Mouse (Mus musculus) regulatory T cell (primary cell): ENCODE measurements at regions not wholly inside any gene's neighbourhood (a gene's known extent, or its start where the extent isn't known, plus 50 kb on each side); places are given as distances from the start of the nearest gene placed in this dataset.
"Not testable (repeated sequence)": the region's sequence is repeated elsewhere in the genome, so short reads cannot be mapped to it uniquely, and the experiment has no call there.

ENCODE experiments used
- in situ Hi-C: fragments of 300-600 bp; cut with MboI, MseI; formaldehyde crosslinking; loops from one replicate; pipeline ENCODE4 v1.15.1; 2025; ENCODE audit warnings: high pct_unique_total_duplicates

DNA sequence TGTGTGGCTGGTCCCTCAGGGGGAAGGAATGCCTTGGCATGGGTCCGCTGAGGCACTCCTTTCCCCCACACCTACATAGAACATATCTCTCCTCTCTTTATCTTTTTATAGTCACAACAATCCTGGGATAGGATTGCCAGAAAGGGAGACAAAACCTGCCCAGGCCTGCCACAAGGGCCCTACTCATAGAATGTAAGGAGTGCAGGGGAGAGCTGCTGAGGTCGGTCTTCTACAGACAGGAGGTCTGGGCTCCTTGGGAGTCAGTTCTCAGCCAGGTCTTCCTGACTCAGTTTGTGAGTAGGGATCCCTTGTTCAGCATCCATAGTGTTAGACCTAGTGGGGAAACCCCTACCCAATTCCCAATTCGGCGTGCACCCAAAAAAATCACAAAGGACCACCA, 70.8 kb upstream of the Cpsf6 start:
- in situ Hi-C loops = no loop called here

DNA sequence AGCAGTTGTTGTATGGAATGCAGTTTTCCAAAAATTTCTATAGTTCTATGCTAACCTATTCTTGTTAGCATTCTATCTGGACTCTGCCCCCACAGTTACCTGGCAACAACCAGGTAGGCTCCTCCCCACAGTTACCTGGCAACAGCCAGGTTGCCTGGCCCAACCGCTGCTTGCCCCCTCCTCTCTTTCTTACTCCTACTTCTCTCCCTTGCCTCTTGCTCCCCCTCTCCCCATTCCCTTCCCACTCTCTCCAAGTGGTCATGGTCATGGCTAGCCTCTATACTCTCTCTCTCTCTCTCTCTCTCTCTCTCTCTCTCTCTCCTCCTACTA, 70.4 kb upstream of the Cpsf6 start:
- in situ Hi-C loops = no loop called here

DNA sequence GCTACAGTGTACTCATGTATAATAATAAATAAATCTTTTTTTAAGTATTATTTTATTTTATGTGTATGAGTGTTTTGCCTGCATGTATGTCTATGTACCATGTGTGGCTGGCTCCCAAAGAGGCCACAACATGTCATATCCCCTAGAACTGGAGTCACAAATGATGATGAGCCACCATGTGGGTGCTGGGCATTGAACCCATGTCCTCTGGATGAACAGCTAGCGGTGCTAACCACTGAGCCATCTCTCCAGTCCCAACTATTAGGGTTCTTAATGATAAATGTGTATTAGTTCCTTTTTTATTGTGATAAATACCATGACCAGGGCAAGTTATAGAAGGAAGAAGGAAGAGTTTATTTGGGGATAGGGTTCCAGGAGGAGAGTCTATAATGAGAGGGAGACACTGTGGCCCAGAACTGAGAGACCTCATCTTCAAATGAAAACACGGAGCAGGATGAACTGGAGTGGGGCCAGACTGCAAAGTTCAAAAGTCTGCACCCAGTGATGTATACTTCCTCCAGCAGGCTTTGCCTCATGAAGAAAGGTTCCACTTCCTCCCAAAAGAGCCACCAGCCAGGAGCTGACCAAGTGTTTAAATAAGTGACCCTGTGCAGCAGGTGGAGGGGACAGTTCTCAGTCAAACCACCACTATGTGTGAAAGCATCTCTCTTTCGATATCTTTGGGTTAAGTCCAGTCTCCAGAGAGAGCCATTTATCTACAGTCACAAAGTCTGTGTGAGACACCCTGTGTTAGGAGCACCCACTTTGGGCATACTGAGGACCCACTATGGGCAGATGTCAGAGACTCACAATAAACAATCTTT, 69.8 kb upstream of the Cpsf6 start:
- in situ Hi-C loops = no loop called here

DNA sequence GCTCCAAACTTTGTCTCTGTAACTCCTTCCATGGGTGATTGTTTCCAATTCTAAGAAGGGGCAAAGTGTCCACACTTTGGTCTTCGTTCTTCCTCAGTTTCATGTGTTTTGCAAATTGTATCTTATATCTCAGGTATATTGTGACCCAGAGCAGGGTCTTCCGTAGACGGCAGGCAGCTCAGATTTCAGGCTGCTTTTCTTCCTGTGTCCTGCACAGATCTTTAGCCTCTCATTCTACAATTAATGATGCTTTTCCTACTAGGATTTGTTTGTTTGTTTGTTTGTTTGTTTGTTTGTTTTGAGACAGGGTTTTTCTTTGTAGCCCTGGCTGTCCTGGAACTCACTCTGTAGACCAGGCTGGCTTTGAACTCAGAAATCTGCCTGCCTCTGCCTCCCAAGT, 69.0 kb upstream of the Cpsf6 start:
- in situ Hi-C loops = not testable (repeated sequence)

DNA sequence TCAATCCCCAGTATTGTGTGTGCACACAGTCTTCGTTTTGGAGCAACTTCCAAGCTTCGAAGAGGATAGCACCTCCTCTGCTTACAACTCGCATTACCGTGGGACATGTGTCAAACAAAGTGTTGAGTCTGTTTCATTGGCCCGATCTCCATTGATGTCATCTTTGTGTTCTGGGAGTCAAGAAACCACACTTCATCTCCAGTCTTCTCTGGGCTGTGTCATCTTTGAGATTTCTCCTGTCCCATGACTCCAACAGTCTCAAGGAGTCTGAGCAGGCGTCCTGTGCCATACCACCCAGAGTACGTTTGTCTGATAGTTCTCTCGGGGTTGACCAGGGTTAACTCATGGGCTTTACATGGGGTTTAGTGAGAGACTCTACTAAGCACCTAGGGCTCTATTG, 67.8 kb upstream of the Cpsf6 start:
- in situ Hi-C loops = no loop called here

DNA sequence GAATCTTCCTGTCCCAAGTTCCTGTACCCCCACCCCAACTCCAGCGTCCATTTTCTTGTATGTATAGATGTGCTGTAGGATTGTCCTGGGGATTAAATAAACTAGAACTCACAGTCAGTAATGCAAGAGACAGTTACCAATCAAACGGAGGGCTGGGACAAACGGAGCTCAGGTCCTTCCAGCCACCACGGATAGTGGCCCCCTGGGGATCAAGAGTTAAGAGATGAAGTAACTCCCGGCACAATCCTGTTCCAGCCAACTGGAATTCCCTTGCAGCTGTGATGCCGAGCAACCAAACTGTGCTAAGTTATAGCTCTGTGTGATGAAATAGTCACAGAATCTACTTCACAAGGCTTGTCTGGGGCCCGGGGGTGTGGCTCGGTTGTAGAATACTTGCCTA, 67.4 kb upstream of the Cpsf6 start:
- in situ Hi-C loops = no loop called here

DNA sequence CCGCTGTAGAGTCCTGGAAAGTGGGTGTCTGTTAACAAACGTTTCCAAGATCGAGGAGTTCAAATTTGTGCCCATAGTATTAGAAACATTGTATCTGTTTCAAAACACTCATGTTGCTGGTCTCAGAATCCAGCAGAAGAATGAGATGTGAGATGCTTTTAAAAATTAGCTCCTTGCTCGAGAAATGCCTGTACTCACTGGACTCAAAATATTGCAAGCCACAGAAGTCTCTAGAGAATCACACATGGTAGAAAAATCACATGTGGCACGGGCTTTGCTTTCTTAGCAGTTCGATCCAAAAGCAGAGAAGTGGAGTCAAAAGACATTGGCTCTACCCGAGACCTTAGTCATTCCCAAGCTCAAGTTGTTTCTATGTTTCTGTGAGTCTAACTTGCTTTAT, 67.0 kb upstream of the Cpsf6 start:
- in situ Hi-C loops = no loop called here

DNA sequence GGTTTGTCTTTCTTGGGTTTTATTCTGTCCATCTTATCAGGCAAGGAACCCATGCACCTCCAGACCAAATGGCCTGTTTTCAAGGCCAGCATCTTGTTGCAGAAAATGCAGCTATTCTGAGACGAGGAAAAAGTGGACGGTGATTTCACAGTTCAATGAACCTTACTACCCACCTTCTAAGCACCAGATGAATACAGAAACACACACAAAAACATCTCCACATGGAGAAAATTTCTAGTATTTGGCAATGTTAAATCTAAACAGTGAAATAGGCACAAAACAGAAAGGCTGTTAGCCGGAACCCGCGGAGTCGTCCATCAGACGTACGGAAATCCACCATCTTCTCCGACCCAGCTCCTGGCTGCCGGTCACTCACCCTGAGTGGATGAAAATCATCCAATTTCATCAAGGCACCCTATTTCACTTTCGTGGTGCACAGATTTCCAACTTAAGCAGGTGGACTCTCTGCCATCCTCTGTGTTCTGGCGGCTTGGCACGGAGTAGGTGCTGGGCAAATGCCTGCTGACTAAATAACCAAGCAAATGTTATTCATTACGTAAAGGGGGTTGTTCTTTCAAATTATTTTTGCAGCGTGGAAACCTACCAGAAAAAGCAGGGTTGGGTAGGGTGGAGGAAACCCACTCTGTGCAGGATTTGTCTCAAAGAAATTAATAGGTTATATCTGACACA, 66.1 kb upstream of the Cpsf6 start:
- in situ Hi-C loops = no loop called here

DNA sequence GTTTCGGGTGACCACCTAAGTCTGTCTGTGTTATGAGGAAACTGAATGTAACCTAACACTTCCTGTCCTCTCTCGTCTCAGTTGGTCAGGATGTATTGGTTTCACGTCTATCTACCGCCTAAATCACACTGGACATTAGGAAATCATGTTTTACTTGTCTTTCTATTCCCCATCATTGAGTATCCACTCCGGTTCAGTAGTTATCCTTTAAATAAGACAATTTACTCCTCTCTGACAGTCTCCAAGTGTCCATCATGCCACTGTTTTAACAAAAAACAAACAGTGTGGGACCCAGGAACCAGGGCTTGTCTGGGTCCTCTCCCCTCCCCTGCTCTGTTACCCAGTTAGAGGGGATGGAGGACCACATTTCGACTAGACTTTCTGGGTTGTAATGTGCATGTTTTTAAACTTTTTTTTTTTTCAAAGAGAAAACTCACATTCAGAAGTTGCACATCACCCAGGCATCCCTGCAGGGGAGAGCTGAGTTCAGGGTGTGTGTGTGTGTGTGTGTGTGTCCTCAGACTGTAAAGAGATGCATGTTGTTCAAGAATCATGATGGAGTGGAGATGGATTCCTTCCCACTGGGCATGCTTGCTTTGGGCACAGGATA, 65.5 kb upstream of the Cpsf6 start:
- in situ Hi-C loops = no loop called here

DNA sequence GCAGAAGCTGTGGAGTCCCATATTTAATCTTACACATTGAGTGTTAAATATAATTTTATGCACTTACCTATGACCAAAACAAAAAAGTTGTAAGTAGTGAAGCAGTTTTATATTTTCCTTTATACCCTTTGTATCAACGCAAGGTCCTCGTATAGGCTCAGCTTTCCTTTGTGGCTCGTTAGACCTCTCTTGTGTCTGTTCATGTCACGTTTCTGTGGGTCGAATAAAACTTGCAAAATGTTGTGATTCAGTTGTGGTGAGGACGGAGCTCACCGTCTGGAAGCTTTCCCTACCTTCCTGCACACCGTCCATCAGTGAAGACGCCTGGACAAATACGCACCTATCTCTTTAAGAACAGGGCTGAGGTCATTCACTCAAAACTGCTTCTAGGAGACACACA, 64.9 kb upstream of the Cpsf6 start:
- in situ Hi-C loops = no loop called here

DNA sequence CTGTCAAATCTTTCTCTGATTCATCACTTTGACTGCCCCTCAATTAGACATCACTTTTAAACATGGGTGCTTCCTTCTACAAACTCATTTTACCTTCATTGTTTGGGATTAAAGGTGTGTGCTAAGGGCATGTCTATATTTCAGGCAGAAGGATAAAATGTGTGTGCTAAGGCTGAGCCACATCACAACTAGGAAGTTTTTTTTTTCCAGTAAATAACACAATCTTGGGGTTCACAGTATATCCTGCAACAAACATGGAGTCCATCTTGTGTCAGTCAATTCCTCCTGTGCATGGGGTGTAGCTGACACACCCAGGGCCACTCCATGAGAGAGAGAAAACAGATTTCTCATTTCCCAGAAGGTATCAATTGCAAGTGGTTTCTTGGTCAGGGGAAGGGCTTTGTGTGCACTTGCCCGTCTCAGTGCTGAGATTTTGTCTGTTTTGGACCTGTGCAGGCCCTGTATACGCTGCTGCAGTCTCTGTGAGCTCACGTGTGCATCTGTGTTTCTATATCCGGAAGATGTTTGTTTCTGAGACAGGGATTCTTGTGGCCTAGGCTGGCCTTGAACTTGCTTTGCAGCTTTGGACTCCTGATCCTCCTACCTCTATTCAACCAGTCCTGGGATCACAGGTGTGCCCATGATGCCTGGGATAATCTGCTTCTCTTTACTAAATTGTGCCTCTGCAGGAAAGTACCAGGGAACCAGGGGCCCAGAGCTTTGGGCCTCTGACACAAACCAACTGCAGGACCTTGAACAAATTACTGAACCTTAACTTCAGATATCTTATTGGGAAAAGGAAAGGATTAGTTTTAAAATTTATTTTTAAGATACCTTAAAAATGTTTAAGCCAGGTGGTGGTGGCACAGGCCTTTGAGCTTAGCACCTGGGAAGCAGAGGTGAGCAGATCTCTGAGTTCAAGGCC, 63.9 kb upstream of the Cpsf6 start:
- in situ Hi-C loops = no loop called here

DNA sequence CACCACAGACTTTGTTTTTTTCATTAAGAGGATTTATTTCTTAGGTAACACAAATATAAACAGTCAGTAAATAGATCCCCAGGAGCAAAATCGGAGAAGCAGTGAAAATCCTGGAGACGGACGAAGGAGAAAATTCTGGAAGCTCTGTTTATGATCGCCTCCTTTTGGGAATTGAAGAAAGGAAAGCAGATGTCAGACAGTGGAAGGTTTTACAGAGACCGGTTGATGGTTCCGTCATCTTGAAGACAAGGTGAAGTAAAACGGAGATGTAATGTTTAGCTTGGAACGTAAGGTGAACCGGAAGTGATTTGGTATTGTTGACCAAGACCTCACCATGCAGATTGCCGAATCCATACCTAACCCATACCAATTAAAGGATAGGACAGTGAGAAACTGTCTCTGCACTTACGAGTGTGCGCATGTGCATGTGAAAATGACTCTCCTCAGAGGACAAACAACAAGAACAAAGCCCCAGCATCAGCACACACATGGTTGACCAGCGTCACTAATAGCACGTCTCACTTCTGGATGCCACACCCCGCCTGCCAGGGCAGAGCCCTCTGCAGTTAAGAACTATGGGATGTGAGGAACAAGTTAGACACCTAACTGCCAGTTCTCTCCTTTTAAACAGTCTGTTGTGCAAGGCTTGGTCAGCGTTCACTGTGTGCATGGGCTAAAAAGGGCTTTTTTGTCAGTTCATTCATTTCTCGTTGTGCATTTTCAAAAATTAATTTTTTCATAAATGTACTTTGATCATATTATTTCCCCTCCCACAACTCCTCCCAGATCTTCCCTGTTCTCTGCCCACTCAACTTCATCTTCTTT, 62.4 kb upstream of the Cpsf6 start:
- in situ Hi-C loops = no loop called here

DNA sequence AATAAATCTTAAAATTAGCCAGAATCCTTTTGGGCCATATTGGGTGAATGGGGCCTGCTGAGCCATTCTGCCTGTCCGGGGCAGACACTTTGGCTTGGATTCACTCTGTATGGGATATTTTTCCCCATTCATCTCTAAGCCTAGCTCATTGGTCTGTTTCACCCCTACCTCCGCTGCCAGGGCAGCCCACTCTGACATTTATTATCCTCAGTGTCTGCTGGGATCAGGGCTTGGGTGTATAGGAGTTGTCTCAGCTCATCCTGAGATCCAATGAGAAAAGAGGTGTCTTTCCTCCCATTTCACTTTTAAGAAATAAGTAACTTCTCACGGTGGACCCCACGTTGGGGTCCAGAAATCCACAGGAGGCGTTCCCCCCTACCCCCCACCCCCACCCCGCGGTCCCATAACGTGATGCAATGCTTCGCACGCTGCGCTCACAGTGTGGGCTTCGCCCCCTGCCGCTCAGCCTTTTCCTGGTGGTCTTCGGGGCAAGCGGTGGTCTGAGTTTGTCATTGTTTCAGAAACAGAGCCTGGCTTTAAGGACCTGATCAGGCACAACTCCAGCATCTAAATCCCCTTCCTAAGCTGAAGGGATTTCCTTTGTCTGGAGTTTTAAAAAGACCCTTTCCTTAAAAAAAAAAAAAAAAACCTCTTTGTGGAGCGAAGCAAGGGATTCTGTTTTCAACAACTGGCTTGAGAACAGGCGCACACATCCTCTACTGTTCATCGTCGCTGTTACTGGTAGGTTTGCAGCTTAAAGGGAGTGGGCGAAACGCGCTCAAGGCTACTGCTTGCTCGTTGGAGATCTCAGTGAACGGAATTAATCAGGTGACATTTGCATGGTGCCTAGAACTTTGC, 61.5 kb upstream of the Cpsf6 start:
- in situ Hi-C loops = no loop called here

DNA sequence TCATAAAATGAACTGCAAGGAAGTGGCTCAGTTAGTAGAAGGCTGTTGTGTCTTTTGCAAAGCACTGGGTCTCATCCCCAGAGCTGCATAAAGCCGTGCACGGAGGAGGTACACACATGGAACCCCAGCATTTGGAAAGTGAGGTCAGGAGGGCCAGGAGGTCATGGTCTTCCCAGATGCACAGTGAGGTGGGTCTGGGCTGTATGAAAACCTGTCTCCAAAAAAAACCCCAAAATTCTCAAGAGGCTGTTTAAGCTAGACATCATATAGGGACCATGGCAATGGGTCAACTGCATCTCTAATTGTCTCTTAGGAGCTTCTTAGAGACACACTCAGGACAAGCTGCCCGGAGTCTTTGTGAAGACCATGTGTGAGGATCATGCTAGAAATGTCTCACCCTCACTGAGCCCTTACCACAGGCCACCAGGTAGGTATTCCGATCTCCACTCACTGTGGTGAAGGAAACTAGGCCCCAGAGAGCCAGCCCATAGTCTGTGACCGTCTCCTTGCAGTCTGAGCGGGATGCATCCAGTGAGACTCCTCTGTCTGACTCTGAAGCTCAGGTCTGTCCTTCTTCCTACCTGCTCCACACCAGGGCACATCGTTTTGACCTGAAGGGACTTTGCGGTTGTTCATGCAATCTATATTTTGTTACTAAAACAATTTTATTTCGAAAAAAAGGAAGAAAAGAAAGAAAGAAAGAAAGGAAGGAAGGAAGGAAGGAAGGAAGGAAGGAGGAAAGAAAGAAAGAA, 60.6 kb upstream of the Cpsf6 start:
- in situ Hi-C loops = no loop called here

DNA sequence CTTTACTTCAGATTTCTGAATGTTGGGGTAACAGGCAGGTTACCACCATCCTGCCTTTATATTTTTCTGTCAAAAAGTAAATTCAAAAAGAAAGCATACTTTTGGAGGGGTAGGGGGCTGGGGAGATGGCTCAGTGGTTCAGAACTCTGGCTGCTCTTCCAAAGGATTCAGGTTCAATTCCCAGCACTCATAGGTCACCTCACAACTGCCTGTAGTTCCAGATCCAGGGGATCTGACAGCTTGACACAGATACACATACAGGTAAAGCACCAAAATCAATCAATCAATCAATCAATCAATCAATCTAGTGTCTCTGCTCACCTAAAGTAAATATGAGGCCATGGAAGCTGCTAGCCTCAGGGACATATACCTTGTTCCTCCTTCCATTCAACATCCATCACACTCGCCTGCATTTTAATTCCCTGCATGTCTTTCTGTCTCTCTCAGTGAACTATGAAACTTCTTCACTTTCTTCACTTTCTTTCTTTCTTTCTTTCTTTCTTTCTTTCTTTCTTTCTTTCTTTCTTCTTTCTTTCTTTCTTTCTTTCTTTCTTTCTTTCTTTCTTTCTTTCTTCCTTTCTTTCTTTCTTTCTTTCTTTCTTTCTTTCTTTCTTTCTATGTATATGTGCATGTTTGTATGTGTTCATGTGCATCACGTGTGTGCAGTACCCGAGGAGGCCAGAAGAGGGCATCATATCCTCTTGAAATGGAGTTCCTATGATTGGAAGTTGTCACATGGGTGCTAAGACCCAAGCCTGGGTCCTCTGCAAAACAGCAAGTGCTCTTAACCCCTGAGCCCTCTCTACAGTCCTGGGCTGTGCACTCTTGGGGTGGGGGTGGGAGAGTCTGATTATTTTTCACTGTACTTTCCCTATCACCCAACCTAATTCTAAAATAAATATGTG, 59.6 kb upstream of the Cpsf6 start:
- in situ Hi-C loops = loop anchor here (5.0 kb wide), 1 partner anchor 72 kb away; no protein-coding TSS in a partner anchor

DNA sequence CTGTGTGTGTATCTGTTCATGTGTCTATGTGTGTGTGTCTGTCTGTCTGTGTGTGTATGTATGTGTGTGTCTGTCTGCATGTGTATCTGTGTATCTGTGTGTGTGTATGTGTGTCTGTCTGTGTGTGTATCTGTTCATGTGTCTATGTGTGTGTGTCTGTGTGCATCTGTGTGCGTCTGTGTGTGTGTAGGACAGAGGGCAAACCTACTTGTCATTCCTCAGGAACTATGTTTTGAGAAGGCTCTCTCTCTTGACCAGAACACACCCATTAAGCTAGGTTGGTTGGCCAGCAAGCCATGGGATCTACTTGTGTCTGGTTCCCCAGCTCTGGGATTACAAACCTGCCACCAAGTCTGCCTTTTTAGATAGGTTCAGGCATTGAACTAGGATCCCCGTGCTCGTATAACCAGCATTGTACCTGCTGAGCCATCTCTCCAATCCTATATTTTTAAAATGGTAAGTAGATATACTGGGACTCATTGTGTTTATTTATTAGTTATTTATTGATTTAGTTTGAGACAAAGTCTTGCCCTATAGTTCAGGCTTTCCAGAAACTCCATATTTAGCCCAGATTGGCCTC, 58.9 kb upstream of the Cpsf6 start:
- in situ Hi-C loops = loop anchor here (5.0 kb wide), 1 partner anchor 71 kb away; no protein-coding TSS in a partner anchor

DNA sequence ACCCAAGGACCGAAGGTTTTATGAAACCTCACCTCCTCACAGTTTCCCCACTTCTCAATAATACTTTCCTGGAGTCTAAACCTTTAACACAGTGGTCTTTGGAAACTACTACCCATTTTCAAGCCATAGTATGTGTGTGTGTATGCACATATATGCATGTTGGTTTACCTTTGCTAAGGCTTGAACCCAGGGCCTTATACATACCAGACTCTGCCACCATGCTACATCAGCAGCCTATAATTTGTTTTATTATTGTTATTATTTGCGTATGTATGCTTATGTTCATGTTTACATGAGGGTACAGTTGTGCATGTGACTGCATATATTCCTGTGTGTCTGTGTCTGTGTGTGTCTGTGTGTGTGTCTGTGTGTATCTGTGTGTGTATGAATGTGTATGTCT, 58.2 kb upstream of the Cpsf6 start:
- in situ Hi-C loops = loop anchor here (5.0 kb wide), 1 partner anchor 71 kb away; no protein-coding TSS in a partner anchor
